Mouse (Mus musculus) olfactory bulb, adult 2 months (tissue): Measurements from ENCODE around the gene Sh3bp2.

ENCODE experiments used
- CTCF ChIP-seq: fragments of 200-500 bp; IDR thresholded peaks from 2 replicates; pipeline ENCODE4 v1.5.1; 2012; ENCODE audit warnings: low read depth, mild to moderate bottlenecking, low read length, moderate library complexity; ENCODE audit not compliant: insufficient read depth
- POLR2A ChIP-seq: fragments of 200-500 bp; IDR thresholded peaks from 2 replicates; pipeline ENCODE4 v1.6.1; 2012; ENCODE audit warnings: mild to moderate bottlenecking, low read depth, low read length, moderate library complexity; ENCODE audit not compliant: insufficient read depth

GRCm38 (mm10) chr5:34485731-34486130, 39.9 kb upstream of the Sh3bp2 start:
- TF ChIP-seq POLR2A (no peak), CTCF (no peak)
